Mouse (Mus musculus): ENCODE data around the gene Cdc123. TPM values are rescaled to one million over a fixed set of nuclear protein-coding genes. Genes with fewer than 3 reads are reported as not detected.

Cdc123 gene
- polyA plus RNA-seq, 1 experiment from 2014 or later, result 308 TPM

DNA sequence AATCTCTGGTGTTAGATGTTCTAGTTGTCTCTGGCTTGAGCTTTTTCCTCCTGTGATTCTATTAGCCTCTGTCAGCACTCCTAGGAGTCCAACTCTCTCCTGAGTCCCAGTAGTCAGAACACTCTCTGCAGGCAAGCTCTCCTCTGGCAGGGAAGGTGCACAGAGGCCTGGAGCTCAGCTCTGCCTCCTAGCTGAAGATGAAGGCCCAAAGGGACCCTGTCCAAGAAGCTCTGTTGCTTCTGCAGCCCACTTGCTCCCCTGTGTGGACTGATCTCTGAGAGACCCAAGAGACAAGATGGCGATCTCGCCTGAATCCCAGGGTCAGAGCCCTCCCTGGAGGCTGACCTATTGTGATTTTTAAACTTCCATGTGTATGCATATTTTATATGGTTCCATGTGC, 86.4 kb downstream of the Cdc123 start:
- no peak overlapping the region for H3K27ac ChIP-seq (replicated peaks)
- WGBS, result 92% methylated on average over 2 of the region's 2 CpGs
- no peak overlapping the region for H3K9ac ChIP-seq
- H3K4me3 ChIP-seq, result no peak overlapping the region
- no peaks in the 10 kb centered on the region for H3K9me3 ChIP-seq
- H3K4me2 ChIP-seq, result no peak overlapping the region
- no peaks in the 10 kb centered on the region for H3K27me3 ChIP-seq
- ATAC-seq (ENCODE audit: low read depth), result no peak
- H3K4me1 ChIP-seq (replicated peaks), result no peaks in the 10 kb centered on the region
- no peaks in the 10 kb centered on the region for H3K36me3 ChIP-seq

DNA sequence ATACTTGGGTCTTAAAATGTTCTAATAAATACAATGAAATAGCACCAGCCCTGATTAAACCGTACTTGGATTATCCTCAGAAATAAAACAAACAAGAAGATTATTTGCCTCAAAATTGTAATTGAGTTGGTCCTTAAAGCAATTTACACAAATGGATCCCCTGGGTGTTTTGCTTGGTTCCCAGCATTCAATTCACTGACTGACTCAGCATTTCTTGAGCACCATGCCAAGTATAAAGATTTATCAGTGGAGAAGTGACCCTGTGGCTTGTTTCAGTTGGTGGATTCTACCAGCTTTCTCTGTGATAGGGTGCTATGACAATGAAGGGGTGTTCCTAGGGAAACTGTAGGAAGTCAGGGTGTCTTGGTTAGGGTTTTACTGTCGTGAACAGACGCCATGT, 94.1 kb downstream of the Cdc123 start:
- no peak for ATAC-seq (ENCODE audit: low read depth)
- no peaks in the 10 kb centered on the region for H3K4me1 ChIP-seq (replicated peaks)
- no peak overlapping the region for H3K27ac ChIP-seq (replicated peaks)
- WGBS, result 84% methylated on average over 3 of the region's 3 CpGs
- H3K9me3 ChIP-seq, result no peaks in the 10 kb centered on the region
- H3K4me3 ChIP-seq, result no peak overlapping the region
- H3K36me3 ChIP-seq, result no peaks in the 10 kb centered on the region
- H3K27me3 ChIP-seq, result no peaks in the 10 kb centered on the region
- H3K9ac ChIP-seq, result no peak overlapping the region
- no peak overlapping the region for H3K4me2 ChIP-seq

DNA sequence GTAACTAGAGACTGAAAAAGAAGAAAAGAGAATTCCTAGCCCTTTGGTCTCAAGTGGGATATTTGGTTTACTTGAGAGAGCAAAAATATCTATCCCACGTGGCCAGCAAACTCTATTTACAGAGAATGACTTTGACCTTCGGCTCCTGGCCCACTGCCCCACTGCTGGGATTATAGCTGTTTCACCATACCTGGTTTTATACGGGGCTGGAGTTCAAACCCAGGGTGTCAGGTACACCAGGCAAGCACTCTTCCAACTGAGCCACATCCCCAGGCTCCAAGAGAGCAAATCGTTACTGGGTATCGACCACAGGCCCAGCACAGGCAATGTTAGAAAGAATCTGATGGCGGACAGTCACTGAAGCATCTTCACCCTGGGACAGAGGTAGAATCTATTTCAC, 95.8 kb downstream of the Cdc123 start:
- Histone ChIP-seq H3K27ac (replicated peaks) (no peak overlapping the region), H3K36me3 (no peaks in the 10 kb centered on the region), H3K9me3 (no peaks in the 10 kb centered on the region), H3K9ac (no peak overlapping the region), H3K27me3 (no peaks in the 10 kb centered on the region), H3K4me3 (no peak overlapping the region), H3K4me2 (no peak overlapping the region), H3K4me1 (replicated peaks) (no peaks in the 10 kb centered on the region)
- 84% methylated on average over 6 of the region's 6 CpGs for WGBS
- ATAC-seq (ENCODE audit: low read depth), result no peak

DNA sequence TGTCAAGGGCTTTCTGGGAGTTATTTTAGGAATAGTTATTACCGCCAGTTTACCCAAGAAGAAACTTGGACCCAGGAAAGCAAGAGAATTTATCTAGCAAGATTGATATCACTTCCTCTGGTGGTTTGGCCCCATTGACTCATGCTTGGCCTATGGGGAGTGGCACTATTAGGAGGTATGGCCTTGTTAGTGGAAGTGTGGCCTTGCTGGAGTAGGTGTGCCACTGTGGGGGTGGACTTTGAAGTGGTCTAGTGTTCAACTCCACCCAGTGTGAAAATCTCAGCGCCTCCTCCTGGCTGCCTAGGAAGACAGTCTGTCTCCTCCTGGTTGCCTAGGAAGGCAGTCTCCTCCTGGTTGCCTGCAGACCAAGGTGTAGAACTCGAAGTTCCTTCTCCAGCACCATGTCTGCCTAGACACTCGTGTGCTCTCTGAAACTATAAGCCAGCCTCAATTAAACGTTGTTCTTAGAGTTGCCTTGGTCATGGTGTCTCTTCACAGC, 97.4 kb downstream of the Cdc123 start:
- peaks cover 1% of the 10 kb centered on the region; the same call in 1 of the 2 replicates for H3K9me3 ChIP-seq
- no peak overlapping the region for H3K27ac ChIP-seq (replicated peaks)
- ATAC-seq (ENCODE audit: low read depth), result no peak
- H3K27me3 ChIP-seq, result no peaks in the 10 kb centered on the region
- H3K36me3 ChIP-seq, result no peaks in the 10 kb centered on the region
- no peak overlapping the region for H3K9ac ChIP-seq
- no peaks in the 10 kb centered on the region for H3K4me1 ChIP-seq (replicated peaks)
- H3K4me3 ChIP-seq, result no peak overlapping the region
- H3K4me2 ChIP-seq, result no peak overlapping the region
- WGBS, result 82% methylated on average over 5 of the region's 5 CpGs

DNA sequence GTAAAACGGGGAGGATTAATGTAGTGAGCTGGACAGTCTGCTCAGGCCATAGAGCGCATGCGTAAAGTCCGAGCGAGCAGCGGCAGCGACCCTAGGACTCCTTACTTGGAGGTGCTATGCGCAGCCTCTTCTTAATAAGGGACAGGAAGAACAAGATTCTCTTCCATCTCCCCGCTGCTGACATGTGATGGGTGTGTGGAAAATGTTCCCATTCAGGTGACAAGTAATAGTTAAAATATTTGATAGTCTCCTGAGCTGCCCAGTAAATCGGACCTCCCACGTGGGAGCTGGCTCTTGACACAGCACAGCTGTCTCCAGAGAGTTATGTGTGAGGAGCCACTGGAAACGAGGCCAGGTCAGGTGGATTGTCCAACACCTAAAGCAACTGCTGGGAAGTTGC, 98.4 kb downstream of the Cdc123 start:
- Histone ChIP-seq H3K27me3 (no peaks in the 10 kb centered on the region), H3K4me2 (no peak overlapping the region), H3K9me3 (peaks cover 3% of the 10 kb centered on the region; the same call in 1 of the 2 replicates), H3K9ac (no peak overlapping the region), H3K27ac (replicated peaks) (no peak overlapping the region), H3K4me1 (replicated peaks) (no peaks in the 10 kb centered on the region), H3K4me3 (no peak overlapping the region), H3K36me3 (no peaks in the 10 kb centered on the region)
- WGBS, result 80% methylated on average over 12 of the region's 12 CpGs
- ATAC-seq (ENCODE audit: low read depth), result no peak

Other genes starting within 250 kb of the Cdc123 start
- 4.0 and 4.6 TPM in 2 replicates for gene Camk1d, start 130.6 kb downstream of the Cdc123 start, polyA plus RNA-seq (2015; fragmentation: Nextera tagmentation; extraction: Ambion mirVana)
- 37.6 and 42.1 TPM in 2 replicates for gene Nudt5, start 145 bp downstream of the Cdc123 start, polyA plus RNA-seq (2015; fragmentation: Nextera tagmentation; extraction: Ambion mirVana)
- gene Gm13199, start 17.8 kb upstream of the Cdc123 start, polyA plus RNA-seq (2015; fragmentation: Nextera tagmentation; extraction: Ambion mirVana), result 0.85 and 0.95 TPM in 2 replicates
- gene Sec61a2, start 50.3 kb upstream of the Cdc123 start, polyA plus RNA-seq (2015; fragmentation: Nextera tagmentation; extraction: Ambion mirVana), result 106 and 111 TPM in 2 replicates
- 6.3 and 6.4 TPM in 2 replicates for gene Dhtkd1, start 97.6 kb upstream of the Cdc123 start, polyA plus RNA-seq (2015; fragmentation: Nextera tagmentation; extraction: Ambion mirVana)
- 8.0 and 8.8 TPM in 2 replicates for gene Upf2, start 106.3 kb upstream of the Cdc123 start, polyA plus RNA-seq (2015; fragmentation: Nextera tagmentation; extraction: Ambion mirVana)